Mouse (Mus musculus) G1E (cell line): ENCODE data around the gene Dynlt1b.
"Not testable (repeated sequence)": the region's sequence is repeated elsewhere in the genome, so short reads cannot be mapped to it uniquely, and the experiment has no call there.

ENCODE experiments used
- CTCF ChIP-seq: IDR thresholded peaks from 2 replicates; pipeline ENCODE4 v1.5.1; 2012; ENCODE audit warnings: low read depth, low read length, inconsistent platforms, mixed read lengths
- GATA1 ChIP-seq: IDR thresholded peaks from 2 replicates; pipeline ENCODE4 v1.6.1; 2012; ENCODE audit warnings: borderline replicate concordance, low read length, inconsistent platforms, mixed read lengths
- TAL1 ChIP-seq: conservative IDR thresholded peaks from 2 replicates; pipeline ENCODE4 v1.6.1; 2012; ENCODE audit warnings: low read depth, low read length, inconsistent platforms, mixed read lengths

GRCm38 (mm10) chr17:6482248-6482647, 52.3 kb downstream of the Dynlt1b start:
- not testable (repeated sequence) for TF ChIP-seq CTCF, TAL1, GATA1
